ENCODE assay signal across 15 mouse cellular contexts in genomic region chr1:167448088-167448487, GRCm38 (mm10). TPM values are rescaled to one million over a fixed set of nuclear protein-coding genes. Genes with fewer than 3 reads are reported as not detected.
DNase-seq lines count a peak whose midpoint lies in the region; ATAC-seq lines count a peak whose summit lies in the region.
"Had no signal": no experiment of that assay in that cellular context is flagged by ENCODE, and none has a peak within 500 bp of the region (broad histone marks: within the 10 kb centered on the region; RNA-seq: fewer than 3 reads in every experiment).

No protein-coding gene starts in this region.

- H3K9me3 ChIP-seq in heart, embryonic 12.5 days (replicated peaks): no peaks in the 10 kb centered on the region
- H3K9me3 ChIP-seq in midbrain, embryonic 14.5 days (ENCODE audit: control insufficient read depth, low read length): no peaks in the 10 kb centered on the region
- no peaks in the 10 kb centered on the region for H3K9me3 ChIP-seq in midbrain, embryonic 10.5 days (replicated peaks)
- H3K9me3 ChIP-seq: liver, embryonic 15.5 days had no signal

- H3K27ac ChIP-seq in heart, embryonic 12.5 days (ENCODE audit: poor library complexity, severe bottlenecking): no peak overlapping the region
- no peak overlapping the region for H3K27ac ChIP-seq in midbrain, embryonic 14.5 days (replicated peaks; ENCODE audit: low read depth, low read length)
- no peak overlapping the region for H3K27ac ChIP-seq in midbrain, embryonic 10.5 days (replicated peaks)
- H3K27ac ChIP-seq: hindbrain, embryonic 12.5 days; liver, embryonic 15.5 days had no signal

- ATAC-seq in heart, embryonic 12.5 days (ENCODE audit: insufficient number of reproducible peaks, low FRiP score): no peak
- no peak for ATAC-seq in midbrain, embryonic 14.5 days (ENCODE audit: low FRiP score, low TSS enrichment)

- peak; percentile 16 to 30 for DNase-seq in cerebellum, postnatal 14 days
- DNase-seq in cerebellum, adult 9-11 months: no peak
- peak; percentile 15 for DNase-seq in heart, postnatal 4 days
- peak; percentile 31 for DNase-seq in midbrain, embryonic 14.5 days
- DNase-seq in midbrain, embryonic 10.5 days (ENCODE audit: low spot score): no peak
- peak; percentile 27 for DNase-seq in retina, postnatal 1 day
- no peak for DNase-seq in urinary bladder, adult 2 months (ENCODE audit: low spot score)
- DNase-seq: kidney, postnatal 14 days had no signal

- no peak overlapping the region for H3K4me2 ChIP-seq in heart, embryonic 12.5 days
- H3K4me2 ChIP-seq in midbrain, embryonic 14.5 days (ENCODE audit: low read length): no peak overlapping the region
- H3K4me2 ChIP-seq: hindbrain, embryonic 12.5 days; liver, embryonic 15.5 days had no signal

- H3K27me3 ChIP-seq in heart, embryonic 12.5 days (replicated peaks): no peaks in the 10 kb centered on the region
- H3K27me3 ChIP-seq in midbrain, embryonic 14.5 days (ENCODE audit: control insufficient read depth, insufficient read depth, low read length): no peaks in the 10 kb centered on the region
- no peaks in the 10 kb centered on the region for H3K27me3 ChIP-seq in midbrain, embryonic 10.5 days (ENCODE audit: low read depth, poor library complexity, severe bottlenecking)
- H3K27me3 ChIP-seq: hindbrain, embryonic 12.5 days had no signal

- WGBS in heart, embryonic 12.5 days: 58% methylated on average over 6 of the region's 6 CpGs
- 66% methylated on average over 6 of the region's 6 CpGs for WGBS in midbrain, embryonic 14.5 days
- 73% methylated on average over 6 of the region's 6 CpGs for WGBS in midbrain, embryonic 10.5 days

- no peaks in the 10 kb centered on the region for H3K4me1 ChIP-seq in heart, embryonic 12.5 days (replicated peaks)
- H3K4me1 ChIP-seq in midbrain, embryonic 14.5 days (ENCODE audit: control insufficient read depth, insufficient read depth, low read length): no peaks in the 10 kb centered on the region
- H3K4me1 ChIP-seq in midbrain, embryonic 10.5 days: peaks cover 5% of the 10 kb centered on the region; the same call in 1 of the 2 replicates
- H3K4me1 ChIP-seq: hindbrain, embryonic 12.5 days had no signal

- no peak overlapping the region for H3K9ac ChIP-seq in heart, embryonic 12.5 days
- no peak overlapping the region for H3K9ac ChIP-seq in midbrain, embryonic 14.5 days (replicated peaks; ENCODE audit: low read length)
- H3K9ac ChIP-seq: liver, embryonic 15.5 days had no signal

- no peaks in the 10 kb centered on the region for H3K36me3 ChIP-seq in heart, embryonic 12.5 days
- no peaks in the 10 kb centered on the region for H3K36me3 ChIP-seq in midbrain, embryonic 14.5 days (ENCODE audit: control insufficient read depth, insufficient read depth, low read length)
- H3K36me3 ChIP-seq in midbrain, embryonic 10.5 days: no peaks in the 10 kb centered on the region
- H3K36me3 ChIP-seq: hindbrain, embryonic 12.5 days; liver, embryonic 15.5 days had no signal

- no peak overlapping the region for H3K4me3 ChIP-seq in heart, embryonic 12.5 days
- no peak overlapping the region for H3K4me3 ChIP-seq in midbrain, embryonic 14.5 days (replicated peaks; ENCODE audit: low read depth, low read length)
- H3K4me3 ChIP-seq in midbrain, embryonic 10.5 days: no peak overlapping the region
- H3K4me3 ChIP-seq: hindbrain, embryonic 12.5 days; liver, embryonic 15.5 days had no signal

RNA-seq across cellular contexts. Expression of gene Lrrc52, which starts 18.5 kb away (rescaled TPM):
- total RNA-seq in heart, postnatal 4 days (2021): 1 to 10 TPM in 1 of 2 experiments, under 1 TPM in 1; 0.86 to 1.9 TPM
- not detected in 2 replicates for polyA plus RNA-seq in heart, embryonic 12.5 days (2016; fragmentation: Nextera tagmentation; extraction: Ambion mirVana)
- polyA plus RNA-seq in midbrain, embryonic 14.5 days (2014; fragmentation: Nextera tagmentation; extraction: Ambion mirVana): not detected in 2 replicates
- polyA plus RNA-seq in midbrain, embryonic 10.5 days (2016; fragmentation: Nextera tagmentation; extraction: Ambion mirVana): not detected in 2 replicates
- polyA plus RNA-seq in urinary bladder, adult 2 months (2012; rRNA removed): 0.18 TPM in 1 of 2 replicates, not detected in the other
- total RNA-seq: left cerebral cortex, postnatal 25 days; megakaryocyte, adult 5-6 weeks had no signal
- polyA plus RNA-seq: hindbrain, embryonic 12.5 days; liver, embryonic 15.5 days; neural tube, embryonic 11.5 days; stomach, embryonic 16.5 days had no signal

RNA-seq across cellular contexts. Expression of gene Mgst3, which starts 54.4 kb away (rescaled TPM):
- total RNA-seq in heart, postnatal 4 days (2021): 100 to 1,000 TPM; 142 to 157 TPM
- polyA plus RNA-seq in heart, embryonic 12.5 days (2016; fragmentation: Nextera tagmentation; extraction: Ambion mirVana): 108 TPM in 2 replicates
- polyA plus RNA-seq in midbrain, embryonic 14.5 days (2014; fragmentation: Nextera tagmentation; extraction: Ambion mirVana): 124 and 177 TPM in 2 replicates
- 63.5 and 66.2 TPM in 2 replicates for polyA plus RNA-seq in midbrain, embryonic 10.5 days (2016; fragmentation: Nextera tagmentation; extraction: Ambion mirVana)
- 265 and 300 TPM in 2 replicates for polyA plus RNA-seq in urinary bladder, adult 2 months (2012; rRNA removed)

Comparison
In these comparisons a context has a peak if more than half of its experiments do, and no peak if none do; other contexts are left out.
1. DNase-seq: peak in cerebellum, postnatal 14 days (2 of 2), heart, postnatal 4 days (single experiment), midbrain, embryonic 14.5 days (single experiment) and retina, postnatal 1 day (single experiment); none in cerebellum, adult 9-11 months (single experiment), midbrain, embryonic 10.5 days (single experiment) and urinary bladder, adult 2 months (single experiment).